ENCODE assay signal across 9 mouse cellular contexts in genomic region chr3:94822082-94822481, GRCm38 (mm10). TPM values are rescaled to one million over a fixed set of nuclear protein-coding genes. Genes with fewer than 3 reads are reported as not detected.
DNase-seq lines count a peak whose midpoint lies in the region; ATAC-seq and TF ChIP-seq lines count a peak whose summit lies in the region.
"Had no signal": no experiment of that assay in that cellular context is flagged by ENCODE, and none has a peak within 500 bp of the region (broad histone marks: within the 10 kb centered on the region; RNA-seq: fewer than 3 reads in every experiment).

No protein-coding gene starts in this region.

- H3K4me2 ChIP-seq in neural tube, embryonic 11.5 days (ENCODE audit: low read depth): peak overlapping the region; percentile 51
- peak overlapping the region; percentile 59 for H3K4me2 ChIP-seq in liver, embryonic 14.5 days (ENCODE audit: low read depth)
- H3K4me2 ChIP-seq in stomach, postnatal 0 days (replicated peaks; ENCODE audit: low read depth): peak overlapping the region; percentile 83

- H3K9me3 ChIP-seq in neural tube, embryonic 11.5 days (ENCODE audit: control insufficient read depth, low read length): no peaks in the 10 kb centered on the region
- no peaks in the 10 kb centered on the region for H3K9me3 ChIP-seq in liver, embryonic 14.5 days (ENCODE audit: control insufficient read depth, low read length)
- no peaks in the 10 kb centered on the region for H3K9me3 ChIP-seq in stomach, postnatal 0 days (ENCODE audit: control insufficient read depth, low read length)

- no peak for DNase-seq in gastrocnemius, adult 2 months
- no peak for DNase-seq in gastrocnemius, adult 8-10 months (ENCODE audit: low spot score in 2 of 2)
- no peak for DNase-seq in neural tube, embryonic 11.5 days (ENCODE audit: low spot score)
- DNase-seq in neural tube, embryonic 10.5 days (ENCODE audit: extremely low spot score, low spot score): no peak
- DNase-seq in liver, embryonic 14.5 days (ENCODE audit: low read depth in 3 of 3, low spot score in 3 of 3): no peak
- DNase-seq in stomach, postnatal 0 days (ENCODE audit: low spot score): no peak
- no peak for DNase-seq in gastrocnemius, postnatal 14 days
- DNase-seq in right cerebral cortex, postnatal 14 days: no peak
- DNase-seq: cerebellum, adult 8-10 months had no signal

- ATAC-seq in neural tube, embryonic 11.5 days (ENCODE audit: insufficient read depth, low FRiP score, low TSS enrichment): no peak; the same call in 1 of the 2 replicates
- no peak for ATAC-seq in liver, embryonic 14.5 days (ENCODE audit: insufficient read depth)
- no peak for ATAC-seq in stomach, postnatal 0 days (ENCODE audit: low FRiP score, low TSS enrichment)

- no peaks in the 10 kb centered on the region for H3K4me1 ChIP-seq in neural tube, embryonic 11.5 days (ENCODE audit: control insufficient read depth, insufficient read depth, low read length)
- H3K4me1 ChIP-seq in liver, embryonic 14.5 days (replicated peaks; ENCODE audit: control insufficient read depth in 2 of 2, insufficient read depth in 2 of 2, low read length in 1 of 2): peaks cover 0 to 5% of the 10 kb centered on the region in 2 experiments; a peak in 2 of 4 replicates
- H3K4me1 ChIP-seq in stomach, postnatal 0 days (replicated peaks; ENCODE audit: control insufficient read depth, insufficient read depth): no peaks in the 10 kb centered on the region

- peak overlapping the region; percentile 86 for H3K4me3 ChIP-seq in gastrocnemius, adult 2 months
- H3K4me3 ChIP-seq in neural tube, embryonic 11.5 days (ENCODE audit: low read depth, low read length): peak overlapping the region; percentile 48; the same call in 1 of the 2 replicates
- H3K4me3 ChIP-seq in liver, embryonic 14.5 days (ENCODE audit: insufficient read depth in 1 of 2, low read depth in 2 of 2, low read length in 2 of 2): no peak overlapping the region
- H3K4me3 ChIP-seq in stomach, postnatal 0 days (ENCODE audit: low read depth, low read length): peak overlapping the region; percentile 66

- H3K27ac ChIP-seq in gastrocnemius, adult 2 months: no peak overlapping the region
- H3K27ac ChIP-seq in neural tube, embryonic 11.5 days (ENCODE audit: low read depth, low read length): no peak overlapping the region
- H3K27ac ChIP-seq in liver, embryonic 14.5 days: no peak overlapping the region
- H3K27ac ChIP-seq in stomach, postnatal 0 days (replicated peaks): no peak overlapping the region

- H3K27me3 ChIP-seq in neural tube, embryonic 11.5 days (ENCODE audit: control insufficient read depth, insufficient read depth, low read length): no peaks in the 10 kb centered on the region
- H3K27me3 ChIP-seq in liver, embryonic 14.5 days (ENCODE audit: control insufficient read depth, insufficient read depth, low read length): no peaks in the 10 kb centered on the region
- no peaks in the 10 kb centered on the region for H3K27me3 ChIP-seq in stomach, postnatal 0 days (ENCODE audit: control insufficient read depth, insufficient read depth, low read length)

- H3K9ac ChIP-seq in neural tube, embryonic 11.5 days (ENCODE audit: low read length): no peak overlapping the region
- no peak overlapping the region for H3K9ac ChIP-seq in liver, embryonic 14.5 days (replicated peaks)
- no peak overlapping the region for H3K9ac ChIP-seq in stomach, postnatal 0 days (ENCODE audit: low read length)

- 89% methylated on average over 4 of the region's 4 CpGs for WGBS in neural tube, embryonic 11.5 days
- WGBS in liver, embryonic 14.5 days (ENCODE audit: insufficient replicate concordance): 69% methylated on average over 4 of the region's 4 CpGs
- WGBS in stomach, postnatal 0 days: 65% methylated on average over 4 of the region's 4 CpGs

- no peak for TF ChIP-seq EP300 in liver, embryonic 14.5 days (IDR thresholded peaks at IDR 0.05; ENCODE audit: low read depth)
- TF ChIP-seq EP300 in stomach, postnatal 0 days (optimal IDR thresholded peaks at IDR 0.05): no peak

- no peaks in the 10 kb centered on the region for H3K36me3 ChIP-seq in neural tube, embryonic 11.5 days (ENCODE audit: control insufficient read depth, insufficient read depth, low read length)
- H3K36me3 ChIP-seq in liver, embryonic 14.5 days (replicated peaks; ENCODE audit: control insufficient read depth, insufficient read depth, low read depth): no peaks in the 10 kb centered on the region
- no peaks in the 10 kb centered on the region for H3K36me3 ChIP-seq in stomach, postnatal 0 days (ENCODE audit: control insufficient read depth, insufficient read depth, low read length)

- intact Hi-C loops in gastrocnemius, adult 2 months (cut with DNase I): no loop called here
- intact Hi-C loops in gastrocnemius, postnatal 14 days (cut with DNase I; ENCODE audit: low total_unique reads): no loop called here

- no peak for TF ChIP-seq CTCF in gastrocnemius, adult 2 months (IDR thresholded peaks at IDR 0.05)
- no peak for TF ChIP-seq CTCF in liver, embryonic 14.5 days (IDR thresholded peaks at IDR 0.05; ENCODE audit: low read depth)
- no peak for TF ChIP-seq CTCF in stomach, postnatal 0 days (IDR thresholded peaks at IDR 0.05; ENCODE audit: low read depth)

RNA-seq across cellular contexts. Expression of gene Pogz, which starts 15.3 kb away (rescaled TPM):
- 10 to 100 TPM; 14.9 to 18.4 TPM for total RNA-seq in gastrocnemius, adult 2 months (2021)
- 10 to 100 TPM; 14.3 to 18.1 (median 16.1) TPM for total RNA-seq in gastrocnemius, adult 8-10 months (2022)
- polyA plus RNA-seq in neural tube, embryonic 11.5 days (2014; fragmentation: Nextera tagmentation; extraction: Ambion mirVana): 23.6 and 25.0 TPM in 2 replicates
- polyA plus RNA-seq in liver, embryonic 14.5 days (2012; rRNA removed): 6.0 and 6.5 TPM in 2 replicates
- polyA plus RNA-seq in liver, embryonic 14.5 days (2014; fragmentation: Nextera tagmentation; extraction: Ambion mirVana): 2.6 and 3.0 TPM in 2 replicates
- polyA plus RNA-seq in stomach, postnatal 0 days (2015; fragmentation: Nextera tagmentation; extraction: Ambion mirVana): 4.1 and 4.6 TPM in 2 replicates
- total RNA-seq in gastrocnemius, postnatal 14 days (2021): 10 to 100 TPM; 13.9 to 18.1 TPM

RNA-seq across cellular contexts. Expression of gene Cgn, which starts 35.8 kb away (rescaled TPM):
- under 1 TPM in 1 of 2 experiments, not detected in 1; 0.08 TPM for total RNA-seq in gastrocnemius, adult 2 months (2021)
- under 1 TPM in 2 of 4 experiments, not detected in 2; 0.07 to 0.13 TPM for total RNA-seq in gastrocnemius, adult 8-10 months (2022)
- 2.5 and 3.0 TPM in 2 replicates for polyA plus RNA-seq in neural tube, embryonic 11.5 days (2014; fragmentation: Nextera tagmentation; extraction: Ambion mirVana)
- polyA plus RNA-seq in liver, embryonic 14.5 days (2012; rRNA removed): 4.3 and 4.6 TPM in 2 replicates
- 5.7 and 7.2 TPM in 2 replicates for polyA plus RNA-seq in liver, embryonic 14.5 days (2014; fragmentation: Nextera tagmentation; extraction: Ambion mirVana)
- polyA plus RNA-seq in stomach, postnatal 0 days (2015; fragmentation: Nextera tagmentation; extraction: Ambion mirVana): 24.7 and 25.2 TPM in 2 replicates
- total RNA-seq in gastrocnemius, postnatal 14 days (2021): under 1 TPM; 0.11 to 0.16 TPM

Comparison
In these comparisons a context has a peak if more than half of its experiments do, and no peak if none do; other contexts are left out.
1. H3K4me3 ChIP-seq: peak in gastrocnemius, adult 2 months (single experiment), neural tube, embryonic 11.5 days (single experiment) and stomach, postnatal 0 days (single experiment); none in liver, embryonic 14.5 days (0 of 2).
2. Peak in every context shown above with its lines, with median percentiles within 50 percentile points of each other: H3K4me2 ChIP-seq.